Mouse (Mus musculus) macrophage (primary cell): ENCODE results near the gene Cacna2d2. TPM values are rescaled to one million over a fixed set of nuclear protein-coding genes. Genes with fewer than 3 reads are reported as not detected.
"Not testable (repeated sequence)": the region's sequence is repeated elsewhere in the genome, so short reads cannot be mapped to it uniquely, and the experiment has no call there.

Source experiments
- H3K27ac ChIP-seq: fragments of 350-480 bp; formaldehyde crosslinking; 2 replicates; pipeline ENCODE4 v1.9.0; 2021
- H3K36me3 ChIP-seq: fragments of 350-480 bp; formaldehyde crosslinking; 2 replicates; pipeline ENCODE4 v1.9.0; 2021; ENCODE audit errors: inconsistent target
- H3K4me3 ChIP-seq: fragments of 350-480 bp; formaldehyde crosslinking; 2 replicates; pipeline ENCODE4 v1.9.0; 2021; ENCODE audit errors: inconsistent target
- H3K79me2 ChIP-seq: fragments of 350-480 bp; formaldehyde crosslinking; 2 replicates; pipeline ENCODE4 v1.9.0; 2021; ENCODE audit errors: inconsistent target
- WGBS: methylation state at CpG from one replicate; pipeline ENCODE4 v1.1.7; 2026; ENCODE audit warnings: inconsistent platforms; ENCODE audit not compliant: missing documents; 5-methylcytosine and 5-hydroxymethylcytosine counted together
- polyA plus RNA-seq: library from polyadenylated mRNA; stranded (reverse); fragments of 250-400 nt; gene quantifications from 3 replicates; pipeline ENCODE4 v1.2.4, GENCODE M21; 2018; ENCODE audit warnings: inconsistent platforms

Cacna2d2 gene
- polyA plus RNA-seq, 1 experiment from 2014 or later, result not detected

GRCm38 (mm10) chr9:107551117-107551889, 151.9 kb downstream of the Cacna2d2 start, which contains the start of gene Rassf1:
Gene Rassf1 (plus strand): TSS chr9:107551555.
- Histone ChIP-seq H3K36me3 (no peaks in the 10 kb centered on the region), H3K4me3 (peak within 1 kb of the TSS; percentile 17; the same call in 1 of the 2 replicates), H3K79me2 (peaks cover 25% of the 10 kb centered on the region), H3K27ac (peak within 1 kb of the TSS; percentile 19; the same call in 1 of the 2 replicates)
- WGBS, result 7% methylated on average over 62 of the region's 63 CpGs

- peaks cover 2% of the 10 kb centered on the region; the same call in 1 of the 2 replicates for H3K36me3 ChIP-seq
- peaks cover 31% of the 10 kb centered on the region for H3K79me2 ChIP-seq
- peak overlapping the region; percentile 17; the same call in 1 of the 2 replicates for H3K4me3 ChIP-seq
- peak overlapping the region; percentile 19; the same call in 1 of the 2 replicates for H3K27ac ChIP-seq
- WGBS, result 65% methylated on average over 8 of the region's 8 CpGs
These were observed 152.5 kb downstream of the Cacna2d2 start for GRCm38 (mm10) chr9:107551890-107552355.

GRCm38 (mm10) chr9:107552690-107553393, 153.4 kb downstream of the Cacna2d2 start:
- WGBS, result 89% methylated on average over 5 of the region's 5 CpGs
- H3K36me3 ChIP-seq, result peaks cover 11% of the 10 kb centered on the region
- peak overlapping the region; percentile 63; the same call in 1 of the 2 replicates for H3K4me3 ChIP-seq
- no peak overlapping the region for H3K27ac ChIP-seq
- peaks cover 40% of the 10 kb centered on the region for H3K79me2 ChIP-seq

GRCm38 (mm10) chr9:107553541-107554318, 154.3 kb downstream of the Cacna2d2 start:
- peak overlapping the region; percentile 63 for H3K4me3 ChIP-seq
- peak overlapping the region; percentile 62 for H3K27ac ChIP-seq
- peaks cover 49% of the 10 kb centered on the region for H3K79me2 ChIP-seq
- 7% methylated on average over 36 of the region's 37 CpGs for WGBS
- H3K36me3 ChIP-seq, result peaks cover 20% of the 10 kb centered on the region

GRCm38 (mm10) chr9:107554319-107554825, 155.0 kb downstream of the Cacna2d2 start:
- Histone ChIP-seq H3K27ac (peak overlapping the region; percentile 95), H3K36me3 (peaks cover 26% of the 10 kb centered on the region), H3K4me3 (peak overlapping the region; percentile 79), H3K79me2 (peaks cover 56% of the 10 kb centered on the region)
- WGBS, result under 1% methylated on average over 52 of the region's 53 CpGs

GRCm38 (mm10) chr9:107555031-107555457, 155.6 kb downstream of the Cacna2d2 start:
- peaks cover 33% of the 10 kb centered on the region for H3K36me3 ChIP-seq
- peak overlapping the region; percentile 79 for H3K4me3 ChIP-seq
- under 1% methylated on average over 23 of the region's 23 CpGs for WGBS
- peaks cover 62% of the 10 kb centered on the region for H3K79me2 ChIP-seq
- peak overlapping the region; percentile 95 for H3K27ac ChIP-seq

GRCm38 (mm10) chr9:107555701-107556100, 156.3 kb downstream of the Cacna2d2 start:
- WGBS, result 25% methylated on average over 2 of the region's 2 CpGs
- H3K27ac ChIP-seq, result peak overlapping the region; percentile 95
- H3K4me3 ChIP-seq, result peak overlapping the region; percentile 79
- peaks cover 64% of the 10 kb centered on the region for H3K79me2 ChIP-seq
- peaks cover 38% of the 10 kb centered on the region for H3K36me3 ChIP-seq

GRCm38 (mm10) chr9:107556346-107556745, 156.9 kb downstream of the Cacna2d2 start:
- Histone ChIP-seq H3K27ac (peak overlapping the region; percentile 95), H3K4me3 (peak overlapping the region; percentile 79), H3K36me3 (peaks cover 44% of the 10 kb centered on the region), H3K79me2 (peaks cover 64% of the 10 kb centered on the region)
- 15% methylated on average over 3 of the region's 3 CpGs for WGBS

GRCm38 (mm10) chr9:107563029-107563581, 163.7 kb downstream of the Cacna2d2 start, which contains the start of gene Tusc2:
Gene Tusc2 (plus strand): TSS chr9:107563255.
- Histone ChIP-seq H3K36me3 (peaks cover 41% of the 10 kb centered on the region), H3K79me2 (peaks cover 34% of the 10 kb centered on the region)

GRCm38 (mm10) chr9:107565556-107565955, 166.1 kb downstream of the Cacna2d2 start:
- 40% methylated on average over 4 of the region's 5 CpGs for WGBS
- Histone ChIP-seq H3K79me2 (peaks cover 23% of the 10 kb centered on the region; the same call in 1 of the 2 replicates), H3K36me3 (peaks cover 18% of the 10 kb centered on the region)
- not testable (repeated sequence) for H3K4me3 ChIP-seq, H3K27ac ChIP-seq

More at GRCm38 (mm10) chr9:107563029-107563581, 163.7 kb downstream of the Cacna2d2 start, which contains the start of gene Tusc2:
- WGBS, result 0% methylated on average over 45 of the region's 46 CpGs
- 0 out of 2 replicates have a peak within 1 kb of the TSS, but pooled peaks have one; percentile 12 for H3K27ac ChIP-seq
- H3K4me3 ChIP-seq, result peak within 1 kb of the TSS; percentile 68

GRCm38 (mm10) chr9:107566041-107566709, 166.8 kb downstream of the Cacna2d2 start:
- Histone ChIP-seq H3K79me2 (peaks cover 24% of the 10 kb centered on the region; the same call in 1 of the 2 replicates), H3K27ac (0 out of 2 replicates have a peak overlapping the region, but pooled peaks have one; percentile 8), H3K4me3 (no peak overlapping the region), H3K36me3 (peaks cover 12% of the 10 kb centered on the region)
- WGBS, result 63% methylated on average over 15 of the region's 15 CpGs

- Histone ChIP-seq H3K4me3 (no peak overlapping the region), H3K79me2 (peaks cover 24% of the 10 kb centered on the region; the same call in 1 of the 2 replicates), H3K27ac (0 out of 2 replicates have a peak overlapping the region, but pooled peaks have one; percentile 8), H3K36me3 (peaks cover 6% of the 10 kb centered on the region; the same call in 1 of the 2 replicates)
- WGBS, result 62% methylated on average over 3 of the region's 3 CpGs
These were observed 167.4 kb downstream of the Cacna2d2 start for GRCm38 (mm10) chr9:107566855-107567254.
